Mouse (Mus musculus) heart, postnatal 0 days (tissue): ENCODE results near the gene Dnm3.

Experiments used
- CTCF ChIP-seq: IDR thresholded peaks from 2 replicates; pipeline ENCODE4 v1.5.1; 2016; ENCODE audit warnings: antibody characterized with exemption, control low read depth, low read depth
- EP300 ChIP-seq: IDR thresholded peaks from 2 replicates; pipeline ENCODE4 v1.6.1; 2016; ENCODE audit warnings: antibody characterized with exemption, low read depth

GRCm38 (mm10) chr1:162075831-162076230 lies 402.0 kb downstream of the Dnm3 start:
- TF ChIP-seq CTCF (no peak), EP300 (no peak)
